Mouse (Mus musculus): ENCODE results near the gene Phrf1.
"Not testable (repeated sequence)": the region's sequence is repeated elsewhere in the genome, so short reads cannot be mapped to it uniquely, and the experiment has no call there.

Phrf1 gene

DNA sequence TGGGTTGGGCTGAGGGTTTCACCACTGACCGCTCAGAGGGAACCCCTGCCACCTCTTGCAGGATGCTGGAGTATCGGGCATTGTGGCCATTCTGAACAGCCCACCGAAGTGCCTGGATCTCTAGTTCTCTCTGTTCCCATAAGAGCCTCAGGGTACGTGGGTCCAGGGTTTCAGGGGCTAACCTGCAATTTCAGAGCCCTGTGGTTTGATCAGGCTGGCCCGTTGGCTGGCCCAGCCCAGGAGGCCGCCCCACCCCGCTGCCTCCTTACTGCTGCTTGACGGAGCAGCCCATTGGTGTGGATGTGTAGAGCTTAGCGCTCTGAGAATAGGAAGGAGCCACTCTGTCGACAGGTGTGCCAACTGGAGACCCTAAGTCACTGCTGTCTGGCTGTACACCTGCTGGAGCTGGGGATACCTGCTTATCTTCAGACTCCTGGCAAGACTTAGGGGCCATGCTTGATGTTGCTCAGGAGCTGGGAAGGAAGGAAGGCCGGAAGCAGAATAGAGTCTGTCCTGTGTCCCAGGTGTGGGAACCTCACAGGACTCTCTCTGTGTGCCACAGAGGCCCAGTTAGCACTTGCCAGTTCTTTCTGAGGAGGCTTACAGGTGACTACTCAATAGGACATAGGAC is 14.9 kb upstream of the Phrf1 start, which contains the start of gene Lmntd2:
Gene Lmntd2 (minus strand): TSS at position 476 of the 631 bp plus-strand sequence.
- DNase-seq (ENCODE audit: low spot score): no peak

DNA sequence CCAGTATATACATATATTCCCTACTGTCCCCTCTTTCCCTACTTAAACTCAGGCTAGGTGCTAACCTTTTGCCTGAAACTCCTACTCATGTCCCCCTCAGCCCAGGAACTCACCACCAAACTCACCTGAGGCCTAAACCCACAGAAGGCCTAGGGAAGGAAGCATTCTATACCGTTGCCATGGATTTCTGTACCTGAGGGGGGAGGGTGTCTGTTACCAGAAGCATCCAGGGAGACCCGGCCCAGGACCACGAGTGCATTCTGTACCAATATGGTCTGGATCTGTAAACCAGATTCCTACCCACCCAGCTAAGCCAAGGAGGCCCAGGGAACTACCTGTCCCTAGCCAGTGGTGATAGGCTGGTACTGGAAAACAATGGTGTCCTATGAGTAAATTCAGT is 14.3 kb upstream of the Phrf1 start:
- no peak for DNase-seq (ENCODE audit: low spot score)

DNA sequence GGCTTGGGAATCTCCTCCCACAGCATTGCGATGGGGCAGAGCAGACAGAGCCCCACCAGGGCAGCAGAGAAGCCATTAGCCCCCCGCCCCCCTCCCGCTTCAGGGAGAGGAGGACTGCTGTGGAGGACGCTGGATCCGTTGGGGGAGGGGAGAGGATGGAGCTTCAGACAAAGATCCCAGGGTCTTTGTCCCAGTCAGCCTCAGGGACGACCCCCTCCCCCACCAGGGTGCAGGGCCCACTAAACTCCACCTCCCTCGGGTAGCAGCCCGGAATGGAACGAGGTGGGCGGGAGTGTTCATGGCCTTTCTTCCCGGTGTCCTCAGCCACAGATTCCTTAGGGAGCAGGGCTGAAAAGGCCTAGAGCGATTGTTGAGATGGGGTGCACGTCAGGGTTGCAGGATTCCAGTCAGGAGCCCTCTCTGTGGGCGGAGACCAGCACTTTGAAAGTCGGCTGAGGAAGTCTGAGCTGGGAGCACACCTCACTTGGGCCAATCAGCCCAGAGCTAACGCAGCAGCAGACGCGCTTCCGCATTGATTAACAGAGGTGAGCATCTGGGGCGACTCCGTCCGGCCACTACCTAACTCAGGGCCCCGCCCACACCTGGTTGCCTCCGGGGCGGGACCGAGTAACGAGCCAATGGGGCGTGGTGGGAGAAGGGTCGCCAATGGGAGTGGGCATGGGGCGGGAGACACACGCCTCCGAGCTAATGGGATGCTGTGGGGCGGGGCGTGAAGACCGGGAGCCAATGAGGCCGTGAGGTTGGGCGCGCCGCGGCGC is 13.3 kb upstream of the Phrf1 start, which contains the start of gene Rassf7:
Gene Rassf7 (plus strand): TSS at position 760 of the 779 bp plus-strand sequence.
- DNase-seq (ENCODE audit: low spot score): peak; percentile 72

DNA sequence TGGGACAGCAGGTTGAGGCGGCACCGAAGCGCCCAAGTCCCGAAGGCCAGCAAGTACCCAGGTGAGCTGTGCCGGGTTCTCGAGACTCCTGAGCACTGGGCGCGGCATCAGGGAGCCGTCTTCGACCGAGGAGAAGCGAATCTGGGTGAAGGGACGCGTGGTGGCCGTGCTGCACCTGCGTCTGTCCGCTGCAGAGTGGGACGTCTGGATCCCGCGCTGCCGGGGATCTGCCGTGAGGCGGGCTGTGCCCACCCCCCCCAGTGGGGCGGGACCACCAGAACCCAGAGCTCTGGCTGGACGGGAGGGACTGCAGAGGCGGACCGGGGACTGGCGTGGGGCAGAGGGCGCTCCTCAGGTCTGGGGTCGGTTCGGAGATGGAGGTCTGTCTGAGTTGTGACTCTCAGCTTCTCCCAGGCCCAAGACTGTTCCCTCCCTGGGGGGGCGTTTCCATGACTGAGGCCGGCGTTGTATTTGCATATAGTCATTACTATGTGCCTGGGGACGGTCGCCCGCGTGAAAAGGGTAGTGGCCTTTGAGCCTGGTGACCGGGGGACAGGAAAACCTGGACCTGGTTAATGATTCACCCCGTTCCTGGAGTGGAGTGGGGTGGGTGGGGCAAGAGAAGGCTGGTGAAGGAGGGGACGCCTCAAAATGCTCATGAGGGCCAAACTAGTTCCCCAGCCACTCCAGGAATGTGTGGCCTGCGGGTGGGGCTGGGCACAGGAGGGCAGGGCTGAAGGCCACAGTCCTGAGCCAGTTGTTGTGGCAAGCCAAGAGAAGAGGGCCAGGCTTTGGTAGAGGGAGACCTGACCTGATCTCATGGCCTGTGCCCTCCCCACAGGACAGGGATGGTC is 12.5 kb upstream of the Phrf1 start:
- no peak for DNase-seq (ENCODE audit: low spot score)

DNA sequence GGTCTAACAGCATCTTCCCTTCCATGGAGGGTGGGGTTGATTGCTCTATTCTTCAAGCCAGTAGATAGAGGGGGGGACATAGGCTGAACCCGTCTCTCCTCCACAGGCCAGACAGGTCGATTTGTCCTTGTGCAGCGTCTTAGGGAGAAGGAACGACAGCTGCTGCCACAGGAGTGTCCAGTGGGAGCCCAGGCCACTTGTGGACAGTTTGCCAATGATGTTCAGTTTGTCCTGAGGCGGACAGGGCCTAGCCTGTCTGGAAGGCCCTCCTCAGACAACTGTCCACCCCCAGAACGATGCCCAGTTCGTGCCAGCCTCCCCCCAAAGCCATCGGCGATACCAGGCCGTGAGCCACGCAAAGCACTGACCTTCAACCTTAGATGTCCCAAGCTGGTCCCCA is 11.7 kb upstream of the Phrf1 start:
- DNase-seq (ENCODE audit: low spot score): no peak

DNA sequence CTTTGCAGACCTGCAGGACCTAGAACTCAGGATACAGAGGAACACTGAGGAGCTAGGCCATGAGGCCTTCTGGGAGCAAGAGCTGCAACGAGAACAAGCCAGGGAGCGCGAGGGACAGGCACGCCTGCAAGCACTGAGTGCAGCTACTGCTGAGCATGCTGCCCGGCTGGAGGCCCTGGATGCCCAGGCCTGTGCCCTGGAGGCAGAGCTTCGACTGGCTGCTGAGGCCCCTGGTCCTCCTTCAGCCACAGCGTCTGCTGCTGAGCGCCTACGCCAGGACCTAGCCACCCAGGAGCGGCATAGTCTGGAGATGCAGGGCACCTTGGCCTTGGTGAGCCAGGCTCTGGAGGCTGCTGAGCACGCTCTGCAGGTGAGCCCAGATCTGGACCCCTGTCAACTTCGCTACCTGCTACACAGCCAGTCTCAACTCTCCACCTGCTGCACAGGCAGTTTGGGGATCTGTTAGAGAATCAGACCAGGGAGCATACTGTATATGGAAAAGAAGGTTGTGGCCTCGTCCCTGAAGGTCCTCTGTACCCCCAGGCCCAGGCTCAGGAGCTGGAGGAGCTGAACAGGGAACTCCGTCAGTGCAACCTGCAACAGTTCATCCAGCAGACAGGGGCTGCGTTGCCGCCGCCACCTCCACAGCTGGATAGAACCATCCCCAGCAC is 11.1 kb upstream of the Phrf1 start:
- no peak for DNase-seq (ENCODE audit: low spot score)

DNA sequence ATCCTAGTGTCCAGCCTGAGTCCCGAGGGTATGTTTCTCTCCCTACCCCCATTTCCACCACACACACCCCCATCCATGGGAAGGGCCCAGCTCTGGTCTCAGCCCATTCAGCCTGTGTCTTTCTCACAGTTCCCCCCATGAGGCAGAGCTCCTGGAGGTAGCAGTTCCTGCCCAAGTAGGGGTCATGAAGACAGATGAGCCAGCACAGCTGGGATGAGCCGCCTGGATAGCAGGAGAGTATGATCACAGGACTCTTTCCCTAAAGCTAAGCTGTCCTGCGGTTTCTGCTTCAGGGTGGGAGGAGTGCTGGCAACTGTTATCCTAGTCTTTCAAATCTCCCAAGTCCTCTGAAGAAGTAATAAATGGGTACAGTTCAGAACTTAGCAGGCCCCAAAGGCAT is 10.4 kb upstream of the Phrf1 start:
- no peak for DNase-seq (ENCODE audit: low spot score)

DNA sequence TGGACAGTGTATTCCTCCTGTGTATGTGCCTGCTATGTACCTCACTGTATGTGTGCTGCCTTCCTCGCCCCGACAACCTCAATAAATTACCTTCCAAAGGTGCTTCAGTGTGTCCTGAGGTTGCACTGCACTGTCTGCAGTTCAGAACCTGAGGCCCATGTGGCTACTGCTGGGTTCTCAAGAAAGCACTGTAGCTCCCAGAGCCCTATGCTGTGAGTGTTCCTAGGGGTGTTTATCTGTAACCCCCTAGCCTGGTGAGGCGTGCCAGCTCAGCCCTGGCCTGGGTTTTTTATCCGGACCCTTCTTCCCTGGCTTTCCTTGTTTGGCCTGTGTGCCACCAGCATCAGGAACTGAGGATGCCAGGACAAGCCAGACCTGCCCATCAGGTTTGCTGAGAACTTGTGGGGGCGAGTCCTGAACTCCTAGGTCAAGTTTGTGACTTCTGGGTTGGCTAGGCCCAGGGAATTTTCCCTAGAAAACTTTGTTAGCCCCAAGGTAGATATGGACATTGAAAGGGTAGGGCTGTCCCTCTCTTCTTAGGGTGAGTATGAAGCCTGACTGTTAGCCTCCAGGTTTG is 9.9 kb upstream of the Phrf1 start:
- no peak for DNase-seq (ENCODE audit: low spot score)

DNA sequence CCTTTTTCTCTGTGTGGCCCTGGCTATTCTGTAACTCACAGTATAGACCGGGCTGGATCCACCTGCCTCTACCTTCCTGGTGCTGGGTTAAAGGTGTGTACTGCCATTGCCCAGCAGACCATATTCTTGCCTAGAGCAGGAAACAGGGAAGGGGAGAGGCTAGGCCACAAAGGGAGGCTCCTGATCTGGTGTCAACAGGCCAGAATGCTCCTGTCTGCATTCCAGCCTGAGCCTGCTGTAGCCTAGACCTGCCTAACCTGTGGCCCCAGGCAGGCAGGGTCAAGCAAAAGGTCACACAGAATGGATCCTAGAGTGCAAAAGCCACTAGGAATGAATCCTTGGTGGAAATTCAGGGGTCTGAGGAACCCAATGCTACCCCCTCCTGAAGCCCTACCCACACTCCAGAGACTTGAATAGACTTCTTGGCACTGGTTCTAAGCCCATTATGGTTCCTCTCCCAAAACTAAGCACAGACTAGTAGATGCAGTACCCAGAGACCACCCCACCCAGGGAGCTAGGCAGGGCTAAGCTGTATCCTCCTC is 9.0 kb upstream of the Phrf1 start:
- DNase-seq (ENCODE audit: low spot score): no peak

DNA sequence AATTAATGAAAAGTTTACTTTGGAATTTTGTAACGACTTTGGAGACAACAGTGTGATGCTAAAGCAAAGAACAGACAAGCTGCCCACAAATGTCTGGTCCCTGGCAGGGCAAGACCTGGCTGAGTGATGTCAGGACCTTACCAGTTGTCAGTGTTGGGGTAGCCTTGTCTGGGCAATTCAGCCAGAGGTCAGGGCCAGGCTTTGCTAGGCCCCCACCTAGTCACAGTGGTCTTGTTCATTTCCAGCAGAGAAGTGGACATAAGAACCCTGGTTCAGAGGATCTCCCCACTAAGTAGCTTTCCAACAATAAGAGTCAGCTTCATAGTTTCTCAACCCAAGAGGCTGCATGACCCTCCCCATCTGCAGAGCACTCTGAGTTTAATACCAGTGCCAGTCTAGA is 8.2 kb upstream of the Phrf1 start:
- DNase-seq (ENCODE audit: low spot score): no peak

DNA sequence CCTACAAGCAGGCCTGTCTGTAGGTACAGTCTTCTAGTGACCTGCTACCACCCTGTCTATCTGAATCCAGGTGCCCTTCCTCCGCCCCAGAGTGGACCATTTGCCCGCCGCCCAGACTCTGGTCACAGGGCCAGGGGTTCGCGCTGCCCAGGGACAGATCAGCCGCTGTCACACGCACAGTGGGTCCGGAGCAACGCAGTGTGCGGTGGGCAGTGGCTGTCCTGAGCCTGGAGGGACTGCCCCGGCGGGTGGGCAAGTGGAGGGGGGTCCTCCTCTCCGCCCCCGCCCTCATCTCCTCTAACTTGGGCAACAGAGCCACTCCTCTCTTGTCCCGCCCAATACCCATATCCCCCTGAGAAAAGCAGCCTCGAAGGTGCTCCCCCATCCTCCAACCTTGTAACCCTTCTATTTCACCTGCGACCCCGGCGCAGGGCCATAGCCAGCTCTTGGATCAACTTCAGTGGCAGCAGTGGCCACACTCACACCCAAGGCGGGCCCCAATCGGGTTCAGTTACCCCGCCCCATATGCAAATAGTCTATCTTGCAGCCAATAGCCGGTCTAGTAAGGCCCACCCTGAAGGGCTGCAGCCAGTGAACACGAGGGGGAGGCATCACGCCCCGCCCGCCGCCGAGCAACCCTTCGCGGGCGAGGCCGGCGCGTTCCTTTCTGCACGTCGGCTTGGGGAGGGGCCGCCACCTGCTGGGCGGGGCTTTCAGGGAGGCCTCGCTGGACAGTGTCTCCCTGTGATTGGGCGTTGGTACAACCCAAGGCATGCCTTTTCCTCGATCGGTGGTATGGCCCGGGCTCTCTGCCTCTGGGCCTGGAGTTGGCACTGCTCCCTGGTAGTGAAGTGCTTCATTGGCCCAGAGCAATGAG is 7.1 kb upstream of the Phrf1 start:
- peak; percentile 90 for DNase-seq (ENCODE audit: low spot score)

DNA sequence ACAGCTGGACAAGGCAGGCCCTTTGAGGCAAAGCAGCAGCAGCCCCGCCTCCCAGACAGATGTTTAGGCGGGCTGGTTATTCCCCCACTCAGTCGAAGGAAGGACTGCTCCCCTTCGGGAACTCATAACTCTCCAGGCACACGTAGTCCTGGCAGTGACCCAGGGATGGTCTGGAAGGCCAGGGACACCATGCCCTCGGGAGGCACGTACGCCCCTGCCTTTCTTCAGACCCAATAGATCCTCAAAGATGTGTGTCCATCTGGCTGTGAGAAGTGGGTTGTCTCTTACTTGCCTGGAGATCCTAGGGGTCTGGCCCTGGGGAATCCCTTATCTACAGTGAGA is 6.5 kb upstream of the Phrf1 start:
- no peak for DNase-seq (ENCODE audit: low spot score)

DNA sequence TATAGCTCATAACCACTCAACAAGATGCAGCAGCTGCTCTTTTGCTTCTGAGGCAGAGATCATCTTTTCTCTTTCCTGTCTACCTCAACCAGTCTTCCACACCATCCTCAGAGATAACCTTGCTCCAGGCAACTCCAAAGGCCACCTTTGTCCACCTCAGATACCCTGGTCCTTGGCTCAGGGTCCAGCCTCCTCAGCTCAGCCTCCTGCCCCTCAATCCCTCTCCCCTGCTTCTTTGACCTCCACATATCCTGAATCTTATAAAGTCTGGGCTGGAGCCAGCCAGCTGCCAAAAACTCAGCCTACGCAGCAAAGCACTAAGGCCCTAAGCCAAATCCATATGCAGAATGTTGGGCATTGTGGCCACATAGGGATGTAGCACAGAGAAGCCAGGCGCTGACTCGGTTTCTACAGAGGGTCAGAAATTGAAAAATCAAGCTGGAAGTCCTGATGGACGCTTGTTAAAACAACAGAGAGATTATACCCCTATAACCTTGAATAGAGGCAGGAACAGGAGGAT is 5.8 kb upstream of the Phrf1 start:
- DNase-seq (ENCODE audit: low spot score): no peak

DNA sequence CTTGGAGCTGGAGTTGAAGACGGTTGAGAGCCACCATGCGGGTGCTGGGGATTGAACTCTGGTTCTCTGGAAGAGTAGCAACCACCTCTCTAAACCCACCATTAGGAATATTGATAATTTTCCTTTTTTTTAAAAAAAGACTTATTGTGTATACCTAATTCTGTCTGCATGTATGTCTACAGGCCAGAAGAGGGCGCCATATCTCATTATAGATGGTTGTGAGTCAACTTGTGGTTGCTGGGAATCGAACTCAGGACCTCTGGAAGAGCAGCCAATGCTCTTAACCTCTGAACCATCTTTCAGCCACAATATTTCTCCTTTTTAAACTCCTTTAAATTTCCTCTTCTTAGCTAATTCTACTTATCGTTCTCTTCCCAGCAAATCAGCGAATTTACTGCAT is 2.0 kb upstream of the Phrf1 start:
- no peak for DNase-seq (ENCODE audit: low spot score)

DNA sequence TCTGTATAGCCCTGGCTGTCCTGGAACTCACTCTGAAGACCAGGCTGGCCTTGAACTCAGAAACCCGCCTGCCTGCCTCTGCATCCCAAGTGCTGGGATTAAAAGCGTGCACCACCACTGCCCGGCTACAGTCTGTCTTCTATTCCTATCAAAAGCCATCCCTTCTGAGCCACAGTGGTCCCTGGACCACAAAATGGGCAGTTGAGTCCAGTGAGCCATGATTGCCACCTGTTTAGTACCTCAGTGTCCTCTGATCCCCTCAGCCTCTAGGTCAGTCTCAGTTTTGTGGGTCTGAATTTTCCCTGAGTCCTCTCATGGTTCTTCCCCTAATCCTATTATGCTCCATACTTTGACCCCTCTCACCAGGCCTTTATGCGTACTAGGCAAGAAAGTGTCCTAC is 788 bp upstream of the Phrf1 start:
- no peak for DNase-seq (ENCODE audit: low spot score)

DNA sequence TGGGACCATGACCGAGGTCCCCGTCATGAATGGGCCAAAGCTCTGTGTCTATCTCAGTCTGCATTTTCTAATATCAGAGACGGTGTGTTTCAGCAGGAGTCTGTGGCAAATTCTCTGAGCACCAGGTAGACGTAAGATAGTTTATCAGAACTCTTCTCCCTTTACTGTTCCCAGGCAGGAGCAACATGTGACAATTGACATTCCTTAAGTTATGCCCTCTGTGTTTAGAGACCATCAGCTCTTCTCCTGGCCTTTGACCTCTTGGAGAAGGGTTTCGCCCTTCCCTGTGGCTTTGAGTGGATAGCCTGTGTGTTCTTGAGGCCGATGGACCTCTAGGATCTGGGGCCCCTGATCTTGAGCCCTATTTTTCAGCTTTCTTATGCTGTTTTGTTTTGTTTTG is 1.1 kb downstream of the Phrf1 start:
- no peak for DNase-seq (ENCODE audit: low spot score)

DNA sequence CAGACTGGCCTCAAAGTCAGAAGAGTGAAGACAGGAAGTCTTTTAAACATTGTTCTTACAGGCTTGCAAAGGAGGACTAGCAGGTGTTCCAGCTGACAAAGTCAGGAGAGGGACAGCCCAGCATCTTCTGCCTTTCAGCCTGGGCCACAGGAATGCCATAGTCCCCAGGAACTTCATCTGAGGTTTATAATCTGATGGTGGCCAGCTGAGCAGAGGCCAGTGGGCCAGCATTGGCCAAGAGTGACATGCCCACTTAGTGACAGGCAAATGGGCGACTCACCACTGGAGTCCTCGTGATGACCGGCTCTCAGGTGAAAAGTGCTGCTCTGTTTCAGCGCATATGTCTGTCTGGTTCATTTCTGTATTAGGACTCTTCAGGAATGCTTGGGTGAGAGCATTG is 2.0 kb downstream of the Phrf1 start:
- no peak for DNase-seq (ENCODE audit: low spot score)

DNA sequence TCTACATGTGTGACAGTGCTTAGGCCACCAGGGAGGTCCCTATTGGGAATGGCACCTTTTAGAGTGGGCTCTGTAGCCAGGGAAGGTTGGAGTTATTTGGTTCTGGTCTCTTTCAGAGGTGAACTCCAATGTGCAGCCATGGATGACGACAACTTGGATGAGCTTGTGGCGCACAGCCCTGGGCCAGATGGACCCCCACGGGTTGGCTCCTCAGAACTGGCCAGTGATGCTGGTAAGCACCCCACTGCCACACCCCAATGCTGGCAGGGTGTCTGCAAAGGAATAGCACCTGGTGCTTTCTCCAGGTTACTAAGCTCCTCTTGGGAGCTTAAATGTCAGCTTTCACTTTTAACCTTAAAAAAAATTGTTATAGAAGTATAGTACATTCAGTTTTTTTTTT is 2.5 kb downstream of the Phrf1 start:
- DNase-seq (ENCODE audit: low spot score): no peak

DNA sequence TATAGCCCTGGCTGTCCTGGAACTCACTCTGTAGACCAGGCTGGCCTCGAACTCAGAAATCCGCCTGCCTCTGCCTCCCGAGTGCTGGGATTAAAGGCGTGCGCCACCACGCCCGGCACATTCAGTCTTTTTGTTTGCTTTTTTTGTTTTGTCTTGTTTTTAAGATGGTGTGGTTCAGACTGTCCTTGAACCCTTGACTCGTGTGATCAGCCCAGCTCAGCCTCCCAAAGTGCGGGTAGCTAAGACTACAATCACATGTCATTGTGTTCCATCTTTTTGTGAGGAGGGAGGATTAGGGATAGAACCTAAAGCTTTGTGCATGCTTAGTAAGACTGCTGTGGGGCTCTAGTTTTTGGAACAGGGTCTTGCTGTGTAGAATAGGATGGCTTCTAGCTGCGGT is 3.0 kb downstream of the Phrf1 start:
- no peak for DNase-seq (ENCODE audit: low spot score)

DNA sequence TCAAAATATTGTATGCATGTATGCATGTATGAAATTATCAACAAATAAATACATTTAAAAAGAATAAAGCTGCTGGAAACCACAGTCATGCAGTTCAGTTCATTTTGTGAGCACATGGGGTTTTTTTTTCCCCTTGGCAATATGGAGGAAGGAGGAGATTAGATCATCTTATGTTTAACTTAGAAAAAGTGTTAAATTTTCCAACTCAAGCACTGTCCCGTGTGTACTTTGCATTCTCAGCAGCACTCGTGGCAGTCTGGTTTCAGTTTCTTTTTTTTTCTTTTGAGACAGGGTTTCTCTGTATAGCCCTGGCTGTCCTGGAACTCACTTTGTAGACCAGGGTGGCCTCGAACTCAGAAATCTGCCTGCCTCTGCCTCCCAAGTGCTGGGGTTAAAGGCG is 21.9 kb downstream of the Phrf1 start:
- not testable (repeated sequence) for DNase-seq (ENCODE audit: low spot score)

DNA sequence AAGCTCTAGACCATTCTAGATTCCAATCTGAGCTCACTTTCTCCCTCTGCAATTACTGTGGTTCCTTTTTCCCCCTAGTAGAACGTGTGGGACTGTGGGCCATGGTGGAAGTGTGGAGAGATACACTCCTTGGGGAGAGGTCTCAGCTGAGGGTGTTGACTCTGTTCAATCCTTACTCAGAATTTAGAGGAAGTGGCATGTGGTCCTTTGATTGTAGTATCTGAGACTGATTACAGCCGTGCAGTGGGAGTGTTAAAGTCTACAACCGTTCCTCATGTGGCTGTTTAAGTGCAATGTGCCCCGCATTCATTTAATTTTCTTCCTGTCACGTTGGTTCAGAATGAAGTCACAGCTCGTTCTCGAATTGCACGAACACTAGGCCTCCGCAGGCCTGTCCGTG is 27.6 kb downstream of the Phrf1 start:
- no peak for DNase-seq (ENCODE audit: low spot score)

Measured in ovary, postnatal 10 days (tissue).